Mouse (Mus musculus): Measurements from ENCODE around the gene Exoc7.

Gene Exoc7

GRCm38 (mm10) chr11:116292401-116292800 lies 14.6 kb downstream of the Exoc7 start:
- Histone ChIP-seq H3K4me1 (replicated peaks; ENCODE audit: low read depth, low read length) (peaks cover 49% of the 10 kb centered on the region), H3K27me3 (ENCODE audit: insufficient read depth, low read length) (no peaks in the 10 kb centered on the region; the same call in 1 of the 2 replicates), H3K9me3 (ENCODE audit: low read length) (no peaks in the 10 kb centered on the region), H3K36me3 (ENCODE audit: insufficient read depth, low read length) (peaks cover 50% of the 10 kb centered on the region), H3K4me3 (replicated peaks; ENCODE audit: low read length) (no peak overlapping the region)
- TF ChIP-seq CTCF (conservative IDR thresholded peaks at IDR 0.05; ENCODE audit: low read length) (no peak), NANOG (IDR thresholded peaks at IDR 0.05; ENCODE audit: borderline replicate concordance, low read length) (no peak), POU5F1 (IDR thresholded peaks at IDR 0.05; ENCODE audit: borderline replicate concordance, low read length) (no peak)

- peaks cover 40% of the 10 kb centered on the region for H3K36me3 ChIP-seq (ENCODE audit: insufficient read depth, low read length)
- TF ChIP-seq CTCF (conservative IDR thresholded peaks at IDR 0.05; ENCODE audit: low read length) (no peak), POU5F1 (IDR thresholded peaks at IDR 0.05; ENCODE audit: borderline replicate concordance, low read length) (no peak), NANOG (IDR thresholded peaks at IDR 0.05; ENCODE audit: borderline replicate concordance, low read length) (no peak)
- H3K9me3 ChIP-seq (ENCODE audit: low read length): no peaks in the 10 kb centered on the region
- H3K4me3 ChIP-seq (replicated peaks; ENCODE audit: low read length): no peak overlapping the region
- peaks cover 3% of the 10 kb centered on the region for H3K27me3 ChIP-seq (ENCODE audit: insufficient read depth, low read length)
- peaks cover 47% of the 10 kb centered on the region for H3K4me1 ChIP-seq (replicated peaks; ENCODE audit: low read depth, low read length)
These were observed 16.5 kb downstream of the Exoc7 start for GRCm38 (mm10) chr11:116290556-116290955.

- H3K9me3 ChIP-seq (ENCODE audit: low read length): no peaks in the 10 kb centered on the region
- no peak for TF ChIP-seq NANOG (IDR thresholded peaks at IDR 0.05; ENCODE audit: borderline replicate concordance, low read length)
- TF ChIP-seq POU5F1 (IDR thresholded peaks at IDR 0.05; ENCODE audit: borderline replicate concordance, low read length): no peak
- TF ChIP-seq CTCF (conservative IDR thresholded peaks at IDR 0.05; ENCODE audit: low read length): no peak
- H3K4me1 ChIP-seq (replicated peaks; ENCODE audit: low read depth, low read length): peaks cover 33% of the 10 kb centered on the region
- peaks cover 35% of the 10 kb centered on the region for H3K27me3 ChIP-seq (ENCODE audit: insufficient read depth, low read length)
- no peak overlapping the region for H3K4me3 ChIP-seq (replicated peaks; ENCODE audit: low read length)
- H3K36me3 ChIP-seq (ENCODE audit: insufficient read depth, low read length): peaks cover 34% of the 10 kb centered on the region
These were observed 19.7 kb downstream of the Exoc7 start for GRCm38 (mm10) chr11:116287351-116287750.

- H3K27me3 ChIP-seq (ENCODE audit: insufficient read depth, low read length): peaks cover 51% of the 10 kb centered on the region
- TF ChIP-seq NANOG (IDR thresholded peaks at IDR 0.05; ENCODE audit: borderline replicate concordance, low read length) (no peak), CTCF (conservative IDR thresholded peaks at IDR 0.05; ENCODE audit: low read length) (no peak), POU5F1 (IDR thresholded peaks at IDR 0.05; ENCODE audit: borderline replicate concordance, low read length) (no peak)
- H3K36me3 ChIP-seq (ENCODE audit: insufficient read depth, low read length): peaks cover 27% of the 10 kb centered on the region
- peaks cover 48% of the 10 kb centered on the region for H3K4me1 ChIP-seq (replicated peaks; ENCODE audit: low read depth, low read length)
- no peak overlapping the region for H3K4me3 ChIP-seq (replicated peaks; ENCODE audit: low read length)
- no peaks in the 10 kb centered on the region for H3K9me3 ChIP-seq (ENCODE audit: low read length)
These were observed 21.3 kb downstream of the Exoc7 start for GRCm38 (mm10) chr11:116285770-116286191.

GRCm38 (mm10) chr11:116283982-116284381 lies 23.1 kb downstream of the Exoc7 start:
- H3K27me3 ChIP-seq (ENCODE audit: insufficient read depth, low read length): peaks cover 65% of the 10 kb centered on the region
- no peaks in the 10 kb centered on the region for H3K9me3 ChIP-seq (ENCODE audit: low read length)
- no peak overlapping the region for H3K4me3 ChIP-seq (replicated peaks; ENCODE audit: low read length)
- H3K36me3 ChIP-seq (ENCODE audit: insufficient read depth, low read length): peaks cover 11% of the 10 kb centered on the region
- no peak for TF ChIP-seq NANOG (IDR thresholded peaks at IDR 0.05; ENCODE audit: borderline replicate concordance, low read length)
- TF ChIP-seq POU5F1 (IDR thresholded peaks at IDR 0.05; ENCODE audit: borderline replicate concordance, low read length): no peak
- TF ChIP-seq CTCF (conservative IDR thresholded peaks at IDR 0.05; ENCODE audit: low read length): no peak
- peaks cover 53% of the 10 kb centered on the region for H3K4me1 ChIP-seq (replicated peaks; ENCODE audit: low read depth, low read length)

- H3K4me1 ChIP-seq (replicated peaks; ENCODE audit: low read depth, low read length): peaks cover 44% of the 10 kb centered on the region
- TF ChIP-seq POU5F1 (IDR thresholded peaks at IDR 0.05; ENCODE audit: borderline replicate concordance, low read length) (no peak), NANOG (IDR thresholded peaks at IDR 0.05; ENCODE audit: borderline replicate concordance, low read length) (no peak), CTCF (conservative IDR thresholded peaks at IDR 0.05; ENCODE audit: low read length) (no peak)
- no peaks in the 10 kb centered on the region for H3K9me3 ChIP-seq (ENCODE audit: low read length)
- peak overlapping the region; percentile 76 for H3K4me3 ChIP-seq (replicated peaks; ENCODE audit: low read length)
- H3K36me3 ChIP-seq (ENCODE audit: insufficient read depth, low read length): peaks cover 4% of the 10 kb centered on the region; the same call in 1 of the 2 replicates
- H3K27me3 ChIP-seq (ENCODE audit: insufficient read depth, low read length): peaks cover 66% of the 10 kb centered on the region
These were observed 24.0 kb downstream of the Exoc7 start for GRCm38 (mm10) chr11:116282912-116283521.

GRCm38 (mm10) chr11:116282089-116282488 lies 24.9 kb downstream of the Exoc7 start:
- Histone ChIP-seq H3K27me3 (ENCODE audit: insufficient read depth, low read length) (peaks cover 66% of the 10 kb centered on the region), H3K4me3 (replicated peaks; ENCODE audit: low read length) (peak overlapping the region; percentile 76), H3K4me1 (replicated peaks; ENCODE audit: low read depth, low read length) (peaks cover 37% of the 10 kb centered on the region), H3K9me3 (ENCODE audit: low read length) (no peaks in the 10 kb centered on the region), H3K36me3 (ENCODE audit: insufficient read depth, low read length) (no peaks in the 10 kb centered on the region)
- TF ChIP-seq CTCF (conservative IDR thresholded peaks at IDR 0.05; ENCODE audit: low read length): no peak
- peak; percentile 50; the same call in 1 of the 2 replicates for TF ChIP-seq POU5F1 (IDR thresholded peaks at IDR 0.05; ENCODE audit: borderline replicate concordance, low read length)
- TF ChIP-seq NANOG (IDR thresholded peaks at IDR 0.05; ENCODE audit: borderline replicate concordance, low read length): peak; percentile 11; the same call in 1 of the 2 replicates

GRCm38 (mm10) chr11:116281671-116282070 lies 25.4 kb downstream of the Exoc7 start:
- Histone ChIP-seq H3K4me1 (replicated peaks; ENCODE audit: low read depth, low read length) (peaks cover 37% of the 10 kb centered on the region), H3K4me3 (replicated peaks; ENCODE audit: low read length) (peak overlapping the region; percentile 76), H3K9me3 (ENCODE audit: low read length) (no peaks in the 10 kb centered on the region), H3K36me3 (ENCODE audit: insufficient read depth, low read length) (no peaks in the 10 kb centered on the region), H3K27me3 (ENCODE audit: insufficient read depth, low read length) (peaks cover 66% of the 10 kb centered on the region)
- TF ChIP-seq POU5F1 (IDR thresholded peaks at IDR 0.05; ENCODE audit: borderline replicate concordance, low read length): no peak
- TF ChIP-seq CTCF (conservative IDR thresholded peaks at IDR 0.05; ENCODE audit: low read length): no peak
- TF ChIP-seq NANOG (IDR thresholded peaks at IDR 0.05; ENCODE audit: borderline replicate concordance, low read length): no peak

Data from E14TG2a.4 (cell line).